Mouse (Mus musculus) E14TG2a.4 (cell line): ENCODE measurements around the gene Prickle1.

Source experiments
- CTCF ChIP-seq: conservative IDR thresholded peaks from 2 replicates; pipeline ENCODE4 v1.5.1; 2014; ENCODE audit warnings: low read length
- NANOG ChIP-seq: IDR thresholded peaks from 2 replicates; pipeline ENCODE4 v1.6.1; 2014; ENCODE audit warnings: borderline replicate concordance, low read length, mixed read lengths
- POU5F1 ChIP-seq: IDR thresholded peaks from 2 replicates; pipeline ENCODE4 v1.6.1; 2014; ENCODE audit warnings: low read length, borderline replicate concordance

- TF ChIP-seq CTCF = no peak
- no peak for TF ChIP-seq POU5F1
- no peak for TF ChIP-seq NANOG
These were observed 41.3 kb upstream of the Prickle1 start for GRCm38 (mm10) chr15:93636976-93637375.
